Mouse (Mus musculus): Measurements from ENCODE around the gene Alg9. TPM values are rescaled to one million over a fixed set of nuclear protein-coding genes. Genes with fewer than 3 reads are reported as not detected.

Alg9 gene
- total RNA-seq, 1 experiment from 2014 or later: 18.2 TPM

DNA sequence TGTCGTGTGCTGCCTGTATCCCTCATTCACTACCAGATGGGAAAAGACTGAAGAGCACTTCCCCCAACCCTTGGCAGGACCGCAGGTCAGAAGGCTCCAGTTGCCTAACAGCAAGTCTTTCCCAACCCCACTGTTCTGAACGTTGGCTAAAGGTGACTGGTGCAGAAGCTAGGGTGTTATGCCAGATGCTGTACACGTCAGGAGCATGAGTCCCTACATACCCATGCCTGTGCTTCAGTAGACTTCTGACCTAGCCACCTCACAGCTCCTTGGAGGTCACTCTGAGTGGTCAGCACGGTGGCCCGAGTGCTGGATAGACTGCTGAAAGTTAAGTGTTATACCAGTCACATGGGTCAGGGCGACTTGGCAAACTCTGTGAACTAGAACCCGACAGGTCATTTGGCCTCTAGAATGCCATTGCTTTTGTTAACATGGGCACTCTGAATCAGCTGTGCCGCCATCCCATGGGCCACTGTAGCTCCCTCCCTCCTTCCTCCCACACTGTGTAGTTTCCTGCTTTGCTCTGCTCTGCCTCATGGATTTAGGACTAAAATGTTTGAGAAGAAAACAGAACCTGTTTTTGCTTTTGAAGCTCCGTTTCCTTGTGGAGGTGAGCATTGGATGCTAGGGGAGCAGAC is 60.4 kb downstream of the Alg9 start:
- peak in 1 of 2 experiments; percentile 70; a peak in 2 of 4 replicates for ATAC-seq (replicated peaks in 1 of 2; ENCODE audit: insufficient read depth in 1 of 2, low FRiP score in 2 of 2, low TSS enrichment in 1 of 2, low read depth in 1 of 2, poor library complexity in 2 of 2, severe bottlenecking in 2 of 2)

DNA sequence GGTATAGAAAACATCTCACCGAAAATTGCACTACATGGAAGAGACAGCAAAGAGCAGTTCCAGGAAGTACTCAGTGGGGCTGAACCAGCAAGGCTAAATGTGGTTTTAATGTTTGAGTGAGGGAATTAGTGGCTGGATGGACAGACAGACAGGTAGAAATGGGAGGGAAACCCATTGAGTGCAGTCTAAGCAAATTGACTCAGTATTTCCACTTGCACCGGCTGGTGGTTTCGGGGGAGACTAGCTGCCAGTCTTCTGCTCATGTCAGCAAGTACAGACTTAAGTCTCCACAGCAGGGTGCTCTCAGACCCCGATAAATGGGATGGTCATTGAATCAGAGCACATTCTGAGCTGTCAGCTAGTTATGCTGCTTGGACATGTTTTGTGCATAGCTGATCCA is 61.3 kb downstream of the Alg9 start:
- ATAC-seq (replicated peaks in 1 of 2; ENCODE audit: insufficient read depth in 1 of 2, low FRiP score in 2 of 2, low TSS enrichment in 1 of 2, low read depth in 1 of 2, poor library complexity in 2 of 2, severe bottlenecking in 2 of 2): no peak

DNA sequence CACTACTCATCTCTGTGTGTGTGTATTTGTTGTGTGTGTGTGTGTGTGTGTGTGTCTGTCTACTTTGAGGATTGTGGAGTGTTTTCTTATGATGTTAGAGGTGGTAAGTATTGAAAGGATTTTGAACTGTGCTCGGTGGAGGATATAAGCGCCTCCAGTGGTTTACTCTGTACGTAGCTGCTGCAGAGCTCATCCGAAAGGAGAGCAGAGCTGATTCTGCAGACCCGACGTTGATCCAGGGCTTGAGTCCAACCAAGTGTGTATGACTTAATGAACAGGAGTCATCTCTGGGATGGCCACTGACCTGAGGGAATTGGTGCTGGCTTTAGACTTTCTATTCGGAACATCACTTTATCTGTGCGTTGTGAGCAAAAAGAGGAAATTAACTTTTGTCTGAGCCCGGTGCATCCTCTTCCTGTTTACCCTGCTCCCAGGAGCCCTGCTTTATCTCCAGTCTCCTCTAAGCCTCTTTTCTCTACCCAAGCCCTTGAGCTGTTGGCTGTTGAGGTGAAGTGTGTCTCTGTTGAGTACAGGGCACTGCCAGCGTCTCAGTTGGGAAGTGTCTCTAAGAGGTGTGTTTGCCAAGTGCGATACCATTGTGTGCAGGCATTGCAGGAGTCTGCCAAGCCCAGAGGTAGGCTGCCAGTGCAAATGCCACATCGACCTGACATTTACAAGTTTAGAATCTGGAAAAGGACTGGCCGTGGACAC is 66.4 kb downstream of the Alg9 start:
- ATAC-seq (replicated peaks in 1 of 2; ENCODE audit: insufficient read depth in 1 of 2, low FRiP score in 2 of 2, low TSS enrichment in 1 of 2, low read depth in 1 of 2, poor library complexity in 2 of 2, severe bottlenecking in 2 of 2): peak; percentile 39 to 42; a peak in 2 of 4 replicates

DNA sequence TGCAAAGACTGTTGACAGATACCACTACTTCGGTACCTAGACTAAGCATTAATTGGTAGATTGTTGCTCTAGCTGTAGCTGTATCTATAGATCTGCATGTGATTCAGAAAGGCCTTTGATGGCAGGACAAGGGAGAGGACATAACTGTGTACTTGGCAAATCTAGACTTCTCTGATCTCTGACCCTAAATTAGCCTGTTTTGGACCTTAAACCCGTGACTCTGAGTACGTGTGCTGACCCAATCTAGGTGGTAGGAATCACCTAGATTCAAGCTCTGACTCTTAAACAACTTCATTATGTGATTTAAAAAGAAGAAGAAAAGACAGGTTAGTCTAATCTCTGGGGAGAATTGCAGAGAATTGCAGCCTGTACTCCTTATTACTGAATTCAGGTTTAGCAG is 70.3 kb downstream of the Alg9 start, which contains the start of gene Ppp2r1b:
Ppp2r1b (plus strand) TSS at position 221 of the 400 bp plus-strand sequence.
- ATAC-seq (replicated peaks in 1 of 2; ENCODE audit: insufficient read depth in 1 of 2, low FRiP score in 2 of 2, low TSS enrichment in 1 of 2, low read depth in 1 of 2, poor library complexity in 2 of 2, severe bottlenecking in 2 of 2): no peak

DNA sequence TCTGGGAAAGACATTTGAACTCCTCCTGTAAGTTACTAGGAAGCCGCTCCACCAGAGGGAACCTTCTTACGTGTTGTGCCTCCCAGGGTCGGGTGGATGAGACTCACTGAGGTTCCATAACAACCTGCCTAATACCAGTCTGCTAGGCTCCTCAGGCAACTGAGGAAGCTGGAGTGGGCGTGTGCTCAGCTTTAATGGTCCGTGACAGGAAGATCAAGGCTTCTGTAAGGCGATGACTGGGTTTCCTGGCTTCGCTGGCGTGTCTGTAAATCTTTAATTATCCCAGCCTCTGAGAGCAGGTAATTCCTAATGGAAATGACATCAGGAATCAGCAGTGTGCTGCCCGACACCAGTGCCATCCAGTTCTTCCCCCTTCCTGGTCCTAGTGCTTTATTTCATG is 70.7 kb downstream of the Alg9 start:
- ATAC-seq (replicated peaks in 1 of 2; ENCODE audit: insufficient read depth in 1 of 2, low FRiP score in 2 of 2, low TSS enrichment in 1 of 2, low read depth in 1 of 2, poor library complexity in 2 of 2, severe bottlenecking in 2 of 2): no peak

DNA sequence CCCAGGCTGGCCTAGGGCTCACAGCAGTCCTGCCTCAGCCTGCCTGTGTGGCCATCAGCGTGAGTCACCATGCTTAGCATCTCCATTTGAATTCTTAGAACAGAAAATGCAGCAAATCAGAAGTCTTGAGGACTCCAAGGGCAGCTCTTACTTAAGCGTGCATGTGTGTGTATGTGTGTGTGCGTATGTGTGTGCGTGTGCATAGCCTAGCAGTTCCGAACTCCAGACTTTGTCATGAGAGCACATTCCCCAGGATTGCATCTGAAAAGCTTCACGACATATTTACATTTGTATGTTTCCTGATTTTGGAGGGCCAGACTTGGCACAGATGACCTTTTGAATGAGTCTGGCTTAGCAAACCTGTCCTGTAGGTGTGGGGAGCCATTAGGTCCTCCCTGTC is 72.3 kb downstream of the Alg9 start:
- no peak for ATAC-seq (replicated peaks in 1 of 2; ENCODE audit: insufficient read depth in 1 of 2, low FRiP score in 2 of 2, low TSS enrichment in 1 of 2, low read depth in 1 of 2, poor library complexity in 2 of 2, severe bottlenecking in 2 of 2)

DNA sequence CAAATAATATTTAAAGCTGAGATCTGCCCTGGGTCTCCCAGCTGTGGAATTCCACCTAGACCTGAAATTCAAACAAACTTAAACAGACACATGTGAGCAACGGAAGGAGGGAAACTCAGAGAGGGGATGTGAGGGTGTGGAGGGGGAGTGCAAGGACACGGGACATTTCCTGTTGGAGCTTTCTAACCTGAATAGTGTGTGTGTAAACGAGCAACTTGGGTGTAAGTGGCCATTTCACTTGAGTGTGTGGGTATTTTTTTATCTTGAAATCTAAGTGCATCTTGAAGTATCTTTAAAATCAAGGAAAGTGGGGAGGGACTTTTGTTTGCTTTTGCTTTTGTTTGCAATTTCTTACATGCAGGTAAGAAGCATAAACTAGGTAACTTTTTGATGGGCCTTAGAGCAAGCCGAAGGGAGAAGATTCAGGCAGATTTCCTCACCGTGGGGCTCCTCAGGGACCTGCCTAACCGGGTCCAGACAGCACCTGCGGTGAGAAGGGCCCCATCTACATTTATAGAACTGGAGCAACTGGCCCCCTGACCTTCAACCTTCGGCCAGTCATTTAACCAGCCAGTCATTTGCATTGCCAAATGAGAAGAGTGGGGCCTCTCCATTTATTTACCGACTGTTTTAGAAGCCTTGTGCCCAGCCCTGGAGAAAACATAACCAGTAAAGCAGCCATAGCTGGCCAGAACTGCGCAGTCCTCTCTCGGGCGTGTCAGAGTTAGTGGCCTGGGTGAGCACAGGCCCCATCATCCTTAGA is 73.0 kb downstream of the Alg9 start:
- ATAC-seq (replicated peaks in 1 of 2; ENCODE audit: insufficient read depth in 1 of 2, low FRiP score in 2 of 2, low TSS enrichment in 1 of 2, low read depth in 1 of 2, poor library complexity in 2 of 2, severe bottlenecking in 2 of 2): no peak

DNA sequence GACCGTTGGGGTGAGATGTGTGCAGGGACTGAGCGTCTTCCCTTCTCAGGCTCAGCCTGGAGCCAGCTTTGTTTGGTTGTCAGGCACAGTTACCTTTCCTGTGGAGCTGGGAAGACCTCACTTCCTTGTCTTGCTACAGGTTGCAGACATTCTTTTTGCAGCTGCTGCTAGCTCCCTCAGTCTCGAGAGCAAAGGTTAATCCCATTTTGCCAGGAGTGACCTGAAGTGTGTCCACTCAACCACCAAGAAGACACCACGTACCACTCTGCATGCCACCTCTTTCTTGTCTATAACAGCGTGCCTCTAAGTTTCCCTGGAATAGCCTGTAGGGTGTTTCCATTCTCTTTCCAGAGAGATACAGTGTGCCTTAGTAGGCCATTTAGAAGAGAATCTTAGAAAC is 74.0 kb downstream of the Alg9 start:
- ATAC-seq (replicated peaks in 1 of 2; ENCODE audit: insufficient read depth in 1 of 2, low FRiP score in 2 of 2, low TSS enrichment in 1 of 2, low read depth in 1 of 2, poor library complexity in 2 of 2, severe bottlenecking in 2 of 2): no peak

DNA sequence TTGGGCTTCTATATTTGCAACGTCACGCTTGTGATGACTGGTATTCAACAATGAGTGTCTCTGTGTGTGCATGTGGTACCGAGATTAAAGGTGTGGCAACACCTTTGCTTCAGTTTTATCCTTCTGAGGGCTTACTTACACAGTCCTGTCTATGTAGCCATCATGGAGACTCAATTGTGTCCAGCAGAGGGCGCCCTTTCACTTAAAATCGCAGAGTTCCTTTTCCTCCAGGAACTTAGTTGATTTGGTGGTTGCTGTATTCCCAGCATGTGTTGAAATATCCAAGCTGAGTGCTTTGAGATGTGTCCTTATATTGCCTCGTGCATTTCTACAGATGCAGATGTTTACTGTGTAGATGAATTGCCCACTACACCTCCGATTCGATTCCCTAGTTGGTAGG is 74.4 kb downstream of the Alg9 start:
- ATAC-seq (replicated peaks in 1 of 2; ENCODE audit: insufficient read depth in 1 of 2, low FRiP score in 2 of 2, low TSS enrichment in 1 of 2, low read depth in 1 of 2, poor library complexity in 2 of 2, severe bottlenecking in 2 of 2): peak; percentile 20 to 33; a peak in 1 of 4 replicates

DNA sequence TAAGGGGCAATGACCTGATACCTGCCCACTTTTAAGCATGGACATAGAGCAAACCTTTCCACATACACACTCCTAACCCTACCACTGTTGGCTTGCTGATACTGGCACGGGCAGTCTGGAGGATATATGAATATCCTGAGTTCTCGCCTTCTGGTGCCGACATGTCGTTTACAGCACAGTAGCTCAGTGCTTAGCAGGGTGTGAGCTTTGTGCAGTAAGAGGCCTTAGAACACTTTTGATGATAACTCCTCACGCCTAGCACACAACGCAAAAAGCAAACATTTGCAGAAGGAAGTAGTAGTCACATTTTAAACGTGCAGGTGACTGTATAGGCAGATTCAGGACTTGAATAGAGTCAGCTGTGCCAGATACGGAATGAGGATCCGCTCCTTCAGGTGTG is 74.9 kb downstream of the Alg9 start:
- no peak for ATAC-seq (replicated peaks in 1 of 2; ENCODE audit: insufficient read depth in 1 of 2, low FRiP score in 2 of 2, low TSS enrichment in 1 of 2, low read depth in 1 of 2, poor library complexity in 2 of 2, severe bottlenecking in 2 of 2)

DNA sequence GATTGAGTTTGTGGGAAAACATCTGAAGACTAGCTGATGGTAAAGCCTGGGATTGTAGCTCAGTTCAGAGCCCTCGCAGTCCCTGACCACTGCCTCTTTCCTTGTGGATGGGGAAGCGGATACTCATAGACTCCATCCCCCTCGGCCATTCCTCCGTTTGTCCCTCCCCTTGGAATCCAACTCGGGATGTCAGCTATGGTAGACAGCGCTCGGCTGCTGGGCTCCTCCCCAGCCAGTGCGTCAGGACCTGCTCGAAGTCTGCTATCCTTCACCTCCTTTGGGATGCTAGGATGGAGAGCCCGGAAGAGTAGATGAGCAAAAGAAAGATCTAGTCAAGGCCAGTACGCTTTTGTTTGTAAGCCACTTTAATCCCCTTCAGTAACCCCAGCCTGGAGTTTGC is 75.5 kb downstream of the Alg9 start:
- no peak for ATAC-seq (replicated peaks in 1 of 2; ENCODE audit: insufficient read depth in 1 of 2, low FRiP score in 2 of 2, low TSS enrichment in 1 of 2, low read depth in 1 of 2, poor library complexity in 2 of 2, severe bottlenecking in 2 of 2)

DNA sequence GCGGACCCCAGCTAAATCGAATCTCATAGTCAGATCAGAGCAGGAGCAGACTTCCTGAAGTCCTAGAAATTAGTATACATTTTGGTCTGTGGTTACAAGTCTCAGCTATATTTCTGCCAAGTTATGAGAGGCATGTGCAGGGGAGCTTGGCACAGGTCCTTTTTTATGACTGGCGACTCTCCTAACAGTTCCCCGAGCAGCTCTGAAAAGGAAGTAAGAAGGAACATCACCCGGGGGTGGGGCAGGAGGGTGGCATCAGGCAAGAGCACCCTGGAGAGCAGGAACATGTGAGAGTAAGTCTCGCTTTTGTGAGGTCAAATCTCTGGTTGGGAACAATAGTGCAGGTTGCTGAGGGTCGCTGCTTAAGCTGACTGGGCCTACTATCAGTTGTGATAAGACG is 75.9 kb downstream of the Alg9 start:
- ATAC-seq (replicated peaks in 1 of 2; ENCODE audit: insufficient read depth in 1 of 2, low FRiP score in 2 of 2, low TSS enrichment in 1 of 2, low read depth in 1 of 2, poor library complexity in 2 of 2, severe bottlenecking in 2 of 2): peak; percentile 43 to 47; a peak in 2 of 4 replicates

DNA sequence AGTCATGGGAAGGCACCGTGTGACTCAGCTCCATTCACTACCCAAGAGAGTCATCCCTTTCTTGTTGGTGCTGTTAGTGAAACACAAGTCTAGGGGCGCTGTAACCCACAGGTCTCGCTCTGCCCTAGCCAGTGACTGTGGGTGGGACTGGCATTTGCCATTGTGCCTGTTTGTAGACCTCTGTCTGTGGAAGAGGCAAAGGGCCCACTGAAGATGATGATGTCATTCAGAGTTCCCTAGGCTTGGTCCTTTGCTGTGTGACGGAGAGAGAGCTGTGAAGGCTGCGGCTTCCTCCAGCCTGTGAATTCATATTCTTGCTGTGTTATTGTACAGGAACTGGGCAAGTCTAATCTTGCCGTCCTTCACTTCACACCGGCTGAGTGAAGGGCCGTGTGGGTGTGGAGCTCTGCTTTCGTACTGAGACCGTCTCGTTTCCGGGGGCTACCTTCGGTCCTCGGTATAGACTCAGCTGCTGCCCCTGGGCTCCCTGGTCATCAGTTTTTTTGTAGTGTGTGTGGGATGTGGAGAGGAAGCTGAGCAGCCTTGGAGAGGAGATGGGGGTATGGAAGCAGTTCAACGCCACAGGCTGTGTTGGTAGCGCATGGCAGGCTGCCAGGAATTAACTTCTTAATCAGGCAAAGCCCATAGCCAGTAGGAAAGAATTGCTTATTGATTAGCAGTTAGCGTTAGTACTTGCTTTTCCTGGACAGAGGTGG is 78.0 kb downstream of the Alg9 start:
- ATAC-seq (replicated peaks in 1 of 2; ENCODE audit: insufficient read depth in 1 of 2, low FRiP score in 2 of 2, low TSS enrichment in 1 of 2, low read depth in 1 of 2, poor library complexity in 2 of 2, severe bottlenecking in 2 of 2): peak; percentile 20 to 23; a peak in 3 of 4 replicates

DNA sequence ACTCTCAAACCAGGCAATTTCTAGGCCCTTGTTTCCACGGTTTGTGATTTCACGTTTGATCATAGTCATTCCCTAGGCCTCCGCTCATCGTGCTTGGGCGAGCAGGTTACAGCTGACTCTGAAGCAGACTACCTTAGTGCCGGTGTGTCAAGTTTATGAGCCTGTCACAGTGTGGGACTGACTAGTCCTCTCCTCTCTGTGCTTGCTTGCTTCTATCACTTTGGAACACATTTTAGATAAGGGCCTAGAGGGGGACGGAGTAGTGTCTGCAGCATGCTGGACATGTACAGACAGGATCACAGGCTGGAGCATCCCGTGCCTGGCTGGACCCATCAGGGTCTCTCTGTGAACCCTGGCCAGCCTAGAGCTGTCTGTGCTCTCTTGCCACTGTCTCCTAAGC is 79.6 kb downstream of the Alg9 start:
- ATAC-seq (replicated peaks in 1 of 2; ENCODE audit: insufficient read depth in 1 of 2, low FRiP score in 2 of 2, low TSS enrichment in 1 of 2, low read depth in 1 of 2, poor library complexity in 2 of 2, severe bottlenecking in 2 of 2): no peak

DNA sequence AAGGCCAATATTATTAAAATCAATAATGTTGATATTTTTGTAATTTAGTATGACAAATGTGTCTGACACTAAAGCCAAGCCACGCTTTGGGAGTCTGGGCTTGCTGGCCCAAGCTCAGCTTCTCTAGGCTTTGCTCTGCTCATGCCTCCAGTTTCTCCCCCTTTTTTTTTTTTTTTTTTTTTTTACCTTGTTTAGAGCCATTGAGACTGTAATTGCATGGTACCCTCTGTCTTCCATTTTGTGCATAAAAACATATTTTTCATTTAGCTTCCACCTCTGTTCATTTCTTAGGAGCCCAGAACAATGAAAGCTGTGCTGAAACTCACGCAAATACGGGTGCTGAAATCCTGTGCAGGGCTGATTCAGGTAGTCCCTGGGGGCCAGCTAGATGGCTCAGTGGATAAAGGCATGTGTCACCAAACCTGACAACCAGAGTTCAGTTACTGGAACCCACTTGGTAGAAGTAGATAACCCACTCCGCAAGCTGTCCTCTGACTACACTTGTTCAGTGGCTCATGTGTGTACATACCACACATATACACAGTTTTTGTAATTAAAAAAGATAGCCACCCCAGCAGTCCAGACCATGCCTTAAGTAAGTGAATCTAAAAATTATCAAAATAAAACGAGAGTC is 80.4 kb downstream of the Alg9 start:
- ATAC-seq (replicated peaks in 1 of 2; ENCODE audit: insufficient read depth in 1 of 2, low FRiP score in 2 of 2, low TSS enrichment in 1 of 2, low read depth in 1 of 2, poor library complexity in 2 of 2, severe bottlenecking in 2 of 2): no peak

DNA sequence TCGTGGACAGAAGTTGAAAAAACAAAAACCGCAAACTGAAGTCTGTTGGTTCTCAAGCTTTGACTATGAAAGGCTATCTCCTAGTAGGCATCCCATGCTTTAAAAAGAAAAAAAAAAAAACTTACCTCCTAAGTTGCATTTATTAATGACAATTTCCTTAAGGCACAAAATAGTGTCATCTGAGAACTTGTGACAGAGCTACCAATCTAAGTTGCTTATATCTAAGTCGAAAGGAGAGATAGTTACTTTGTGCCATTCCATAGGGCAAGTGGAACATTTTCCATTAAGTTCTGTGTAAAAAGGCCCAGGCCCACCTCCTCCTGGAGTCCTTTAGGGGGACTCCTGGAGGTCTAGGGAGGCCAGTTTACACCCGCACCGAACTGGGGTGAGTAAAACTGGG is 81.0 kb downstream of the Alg9 start:
- ATAC-seq (replicated peaks in 1 of 2; ENCODE audit: insufficient read depth in 1 of 2, low FRiP score in 2 of 2, low TSS enrichment in 1 of 2, low read depth in 1 of 2, poor library complexity in 2 of 2, severe bottlenecking in 2 of 2): no peak

DNA sequence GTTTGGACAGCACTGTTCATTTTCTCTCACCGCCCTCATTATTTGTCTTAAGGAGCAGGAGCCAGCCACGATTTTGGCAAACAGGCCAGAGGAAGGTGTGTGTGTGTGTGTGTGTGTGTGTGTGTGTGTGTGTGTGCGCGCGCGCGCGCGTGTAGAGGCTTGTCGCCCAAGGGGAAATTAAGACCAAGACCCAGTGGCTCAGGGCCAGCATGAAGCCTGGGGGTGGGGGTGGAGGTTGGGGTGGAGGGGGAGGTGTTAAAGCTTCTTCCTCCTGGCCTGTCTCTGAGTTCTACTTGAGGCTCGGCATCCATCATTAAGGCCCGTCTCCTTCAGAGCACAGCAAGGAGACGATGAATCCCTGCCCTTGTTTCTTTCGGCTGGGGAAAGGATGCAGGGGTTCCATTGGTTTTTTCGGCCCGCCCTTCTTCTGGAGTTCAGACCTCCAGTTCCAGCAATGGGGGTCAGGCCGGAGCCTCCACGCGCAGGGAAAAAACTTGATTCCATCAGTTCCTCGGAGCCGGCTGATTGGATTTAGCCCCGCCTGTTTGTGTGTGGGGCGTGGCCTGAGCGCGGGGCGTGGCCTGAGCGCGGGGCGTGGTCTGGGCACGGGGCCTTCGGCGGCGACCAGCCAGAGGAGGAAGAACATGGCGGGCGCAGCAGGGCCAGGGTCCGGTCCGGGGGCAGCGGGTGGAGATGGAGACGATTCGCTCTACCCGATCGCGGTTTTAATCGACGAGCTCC is 81.7 kb downstream of the Alg9 start:
- peak; percentile 61 to 89 for ATAC-seq (replicated peaks in 1 of 2; ENCODE audit: insufficient read depth in 1 of 2, low FRiP score in 2 of 2, low TSS enrichment in 1 of 2, low read depth in 1 of 2, poor library complexity in 2 of 2, severe bottlenecking in 2 of 2)
